Mouse (Mus musculus) frontal cortex, postnatal 10 days (tissue): ENCODE data around the gene Gstp1.
"Not testable (repeated sequence)": the region's sequence is repeated elsewhere in the genome, so short reads cannot be mapped to it uniquely, and the experiment has no call there.

ENCODE experiments used
- DNase-seq, 2 experiments: peaks; one replicate each; pipeline ENCODE4 v3.0.0; 2022; ENCODE audit warnings: low spot score in 2 of 2, mixed read lengths in 1 of 2

The Gstp1 gene

DNA sequence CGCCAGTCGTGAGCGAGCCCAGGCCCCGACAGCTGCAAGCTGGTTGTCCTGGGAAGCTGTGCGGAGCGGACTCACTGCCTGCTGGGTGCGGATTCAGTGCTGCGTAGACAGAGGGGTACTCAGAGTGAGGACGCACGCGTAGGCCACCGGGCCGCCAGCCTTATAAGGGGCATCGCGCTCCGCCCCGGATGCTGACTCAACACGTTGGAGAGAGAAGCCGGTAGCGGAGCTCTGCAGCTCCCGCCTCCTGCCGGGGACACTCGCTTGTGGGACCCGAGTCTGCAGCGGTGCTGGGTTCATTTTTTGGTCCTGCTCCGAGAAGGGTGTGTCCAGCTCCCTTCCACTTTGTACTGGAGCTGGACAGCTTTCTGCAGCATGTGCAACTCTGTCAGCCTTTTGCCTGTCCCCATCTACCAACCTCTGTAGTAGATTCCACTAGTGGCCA, at the start of gene Gstp1:
Gstp1 (minus strand) TSS at position 198 of the 445 bp plus-strand sequence.
- peak; percentile 73 to 83 for DNase-seq

DNA sequence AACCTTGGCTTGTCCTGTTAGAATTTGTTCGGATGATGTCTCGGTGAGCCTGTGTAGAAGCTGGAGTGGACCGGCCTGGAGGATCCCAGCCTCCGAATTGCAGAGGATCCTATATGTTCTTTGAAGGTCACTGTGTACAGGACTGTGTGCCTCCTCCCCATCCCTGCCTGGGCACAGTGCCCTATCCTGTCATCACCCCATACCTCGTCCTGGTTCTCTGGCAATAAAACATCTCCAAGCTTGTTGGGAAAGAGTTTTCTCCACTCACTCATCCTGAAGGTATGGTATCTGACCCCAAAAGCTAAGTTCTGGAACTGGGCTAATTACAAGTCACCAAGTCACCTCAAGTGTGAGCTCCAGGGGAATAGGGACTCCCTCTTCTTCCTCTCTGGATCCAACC, 49.3 kb upstream of the Gstp1 start:
- no peak for DNase-seq

DNA sequence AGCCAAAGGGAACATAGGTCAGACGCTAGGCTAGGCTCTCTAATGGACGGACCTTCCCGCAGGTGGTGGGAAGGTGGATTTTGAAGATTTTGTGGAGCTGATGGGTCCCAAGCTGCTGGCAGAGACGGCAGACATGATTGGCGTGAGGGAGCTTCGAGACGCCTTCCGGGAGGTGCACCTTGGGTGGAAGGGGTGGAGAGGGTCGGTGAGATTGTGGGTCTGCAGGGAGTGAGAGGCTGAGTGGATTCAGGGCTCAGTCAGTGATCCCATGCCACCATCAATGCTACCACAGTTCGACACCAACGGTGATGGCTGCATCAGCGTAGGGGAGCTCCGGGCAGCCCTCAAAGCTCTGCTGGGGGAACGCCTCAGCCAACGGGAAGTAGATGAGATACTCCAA, 48.4 kb upstream of the Gstp1 start:
- DNase-seq, result no peak

DNA sequence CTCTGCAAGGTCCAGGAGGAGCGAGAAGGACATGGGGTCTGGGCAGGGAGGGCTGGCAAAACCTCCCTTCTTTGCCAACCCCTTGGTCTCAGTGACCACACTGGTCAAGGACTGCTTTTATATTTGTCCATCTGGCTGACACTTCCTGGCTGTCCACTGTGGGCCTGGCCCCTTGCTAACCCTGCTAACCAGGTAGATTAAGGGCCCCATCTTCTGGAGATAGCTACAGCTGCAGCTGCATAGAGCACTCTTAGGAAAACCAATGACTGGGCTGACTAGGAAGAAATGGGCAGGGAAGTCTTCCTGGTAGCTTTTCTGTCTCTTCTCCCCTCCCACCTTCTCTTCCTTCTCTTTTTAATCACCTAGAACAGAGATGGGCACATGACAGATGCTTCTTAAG, 47.2 kb upstream of the Gstp1 start:
- DNase-seq, result no peak

DNA sequence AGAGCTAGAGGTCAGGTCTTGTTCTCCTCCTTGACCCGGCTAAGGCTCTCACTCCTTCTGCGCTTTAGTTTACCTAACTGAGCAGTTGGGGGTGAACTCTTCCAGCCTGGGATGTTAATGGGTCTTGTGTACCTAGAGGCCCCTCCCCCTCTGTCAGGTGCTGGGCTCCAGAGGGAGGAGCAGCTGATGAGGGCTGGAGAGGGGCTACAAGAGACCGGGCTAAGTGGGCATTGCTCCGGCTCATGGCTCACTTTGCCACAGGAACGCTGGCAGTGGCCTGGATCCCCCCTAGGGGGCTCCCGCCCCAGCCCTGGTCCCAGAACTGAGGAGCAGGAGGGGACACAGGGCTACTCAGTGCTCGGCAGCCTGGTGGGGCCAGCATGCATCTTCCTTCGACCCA, 46.0 kb upstream of the Gstp1 start:
- no peak for DNase-seq

DNA sequence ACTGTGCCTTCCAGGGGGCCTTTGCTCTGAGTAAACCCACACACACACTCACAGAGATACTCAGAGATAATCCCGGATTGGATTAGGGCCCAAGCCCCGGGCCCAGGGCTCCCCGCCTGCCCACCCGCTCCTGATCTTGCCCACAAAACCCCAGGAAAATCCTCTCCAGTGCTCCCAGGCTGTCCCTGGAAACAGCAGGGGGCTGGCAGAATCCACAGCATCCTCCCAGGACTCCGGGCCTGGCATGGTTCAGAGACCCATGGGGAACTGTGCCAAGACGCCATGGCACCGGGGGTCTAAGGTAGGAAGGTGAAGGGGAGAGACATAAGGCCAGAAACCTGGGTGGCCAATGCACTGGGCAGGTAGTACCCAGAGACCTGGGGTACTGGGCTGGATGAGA, 45.5 kb upstream of the Gstp1 start:
- no peak for DNase-seq

DNA sequence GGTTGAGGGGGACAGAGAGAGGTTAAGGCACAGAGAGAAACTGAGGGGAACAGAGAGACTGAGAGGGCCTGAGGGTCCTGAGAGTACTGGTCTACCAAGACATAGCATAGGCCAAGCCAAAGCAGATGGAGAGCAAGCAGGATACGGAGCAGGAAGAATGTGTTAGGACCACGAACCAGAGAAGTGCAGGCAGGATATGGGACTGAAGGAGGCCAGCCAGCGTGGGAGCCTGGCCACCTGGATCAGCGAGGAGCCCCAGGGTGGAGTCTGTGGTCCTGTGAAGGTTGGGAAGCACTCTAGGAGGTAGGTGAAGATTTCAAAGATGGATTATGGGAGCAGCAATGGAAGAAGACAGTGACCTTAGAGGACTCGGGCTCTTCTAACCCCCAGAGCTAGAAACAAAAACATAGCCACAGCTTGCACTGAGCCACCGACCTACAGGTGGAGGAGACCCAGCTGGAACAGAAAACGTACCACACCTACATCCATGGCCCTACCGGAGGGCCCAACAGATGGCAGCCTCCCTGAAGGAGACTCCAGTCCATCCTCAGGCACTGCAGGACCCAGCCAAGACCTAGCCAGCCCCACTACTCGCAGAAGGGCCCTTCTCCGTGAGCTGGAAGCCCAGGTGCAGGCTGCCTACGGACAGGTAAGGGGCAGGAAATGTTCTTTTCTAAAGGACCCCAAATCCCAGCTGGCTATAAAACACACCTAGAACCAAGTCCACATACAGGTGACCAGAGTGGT, 44.6 kb upstream of the Gstp1 start:
- no peak for DNase-seq

DNA sequence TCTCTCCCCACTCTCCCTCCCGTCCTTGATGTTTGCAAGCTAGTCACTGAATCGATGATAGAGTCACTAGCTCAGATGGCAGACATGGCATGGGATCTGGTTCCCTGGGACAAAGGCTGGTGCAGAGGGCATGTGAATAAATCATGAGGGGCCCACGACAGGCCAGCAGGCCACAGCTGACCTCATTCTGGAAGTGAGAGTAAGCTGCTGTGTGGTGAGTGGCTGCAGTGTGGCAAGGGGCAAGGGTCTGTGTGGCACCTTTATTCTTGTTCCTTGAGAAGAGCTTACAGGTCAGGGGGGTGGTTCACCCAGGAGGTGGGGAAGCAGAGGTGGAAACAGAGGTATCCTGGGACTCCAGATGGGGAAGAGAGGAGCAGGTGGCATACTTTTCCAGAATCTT, 43.6 kb upstream of the Gstp1 start, which contains the start of gene Cabp2:
Cabp2 (plus strand) TSS at position 185 of the 400 bp plus-strand sequence.
- DNase-seq, result no peak

DNA sequence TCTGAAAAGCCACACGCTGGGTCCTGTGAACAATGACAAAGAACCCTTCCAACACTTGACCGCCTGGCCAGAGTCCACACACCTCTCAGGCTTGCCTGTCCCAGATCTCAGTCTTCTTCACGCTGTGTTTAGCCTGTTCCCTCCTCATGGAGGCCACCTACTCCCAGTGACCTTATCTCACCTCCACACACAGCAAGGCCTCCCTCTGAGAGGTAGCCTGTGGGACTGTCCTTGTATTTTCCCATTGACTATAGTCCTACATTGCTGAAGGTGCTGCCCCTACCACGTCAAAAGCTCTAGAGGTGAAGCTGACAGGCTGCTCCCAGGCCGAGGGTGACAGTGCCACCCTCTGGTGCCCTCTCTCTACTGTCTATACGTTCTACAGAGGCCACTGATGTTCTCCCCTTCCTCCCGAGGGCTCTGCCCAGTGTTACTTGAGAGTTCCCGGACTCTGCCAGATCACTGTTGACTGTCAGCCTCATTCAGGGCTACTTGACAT, 42.8 kb upstream of the Gstp1 start:
- no peak for DNase-seq

DNA sequence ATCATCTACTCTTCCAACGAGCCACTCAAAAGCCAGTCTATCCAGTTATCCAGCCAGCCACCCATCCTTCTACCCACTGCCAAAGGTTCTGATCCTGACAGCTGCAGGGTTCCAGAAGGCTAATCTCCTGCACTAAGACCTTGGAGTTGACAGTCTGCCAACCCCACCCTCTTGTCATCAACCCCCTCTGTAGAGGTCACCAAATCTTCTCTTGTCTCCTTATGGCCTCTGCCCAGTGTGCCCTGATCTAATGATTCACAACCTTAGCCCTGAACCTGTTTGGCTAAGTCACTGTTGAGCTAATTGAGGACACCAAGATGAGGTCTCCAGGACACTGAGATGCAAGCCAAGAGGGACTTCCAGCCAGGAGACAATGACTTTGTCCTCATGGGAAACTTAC, 41.8 kb upstream of the Gstp1 start:
- DNase-seq, result no peak

DNA sequence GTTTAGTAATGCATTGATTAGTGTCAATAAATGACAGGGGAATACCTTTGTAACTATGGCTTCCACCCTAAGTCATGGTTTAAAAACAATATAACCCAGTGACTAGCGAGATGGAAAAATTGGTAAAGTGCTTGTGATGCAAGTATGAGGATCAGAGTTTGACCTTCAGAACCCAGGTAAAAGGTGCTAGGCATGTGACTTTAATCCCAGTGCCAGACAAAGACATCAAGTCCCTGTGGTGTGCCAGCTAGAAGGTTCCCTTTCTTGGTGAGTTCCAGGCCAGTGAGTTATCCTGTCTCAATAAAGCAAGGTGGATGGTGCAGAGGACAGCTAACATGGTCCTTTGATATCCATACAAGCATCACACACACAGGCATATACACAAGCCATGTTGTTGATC, 37.7 kb upstream of the Gstp1 start:
- DNase-seq, result no peak

DNA sequence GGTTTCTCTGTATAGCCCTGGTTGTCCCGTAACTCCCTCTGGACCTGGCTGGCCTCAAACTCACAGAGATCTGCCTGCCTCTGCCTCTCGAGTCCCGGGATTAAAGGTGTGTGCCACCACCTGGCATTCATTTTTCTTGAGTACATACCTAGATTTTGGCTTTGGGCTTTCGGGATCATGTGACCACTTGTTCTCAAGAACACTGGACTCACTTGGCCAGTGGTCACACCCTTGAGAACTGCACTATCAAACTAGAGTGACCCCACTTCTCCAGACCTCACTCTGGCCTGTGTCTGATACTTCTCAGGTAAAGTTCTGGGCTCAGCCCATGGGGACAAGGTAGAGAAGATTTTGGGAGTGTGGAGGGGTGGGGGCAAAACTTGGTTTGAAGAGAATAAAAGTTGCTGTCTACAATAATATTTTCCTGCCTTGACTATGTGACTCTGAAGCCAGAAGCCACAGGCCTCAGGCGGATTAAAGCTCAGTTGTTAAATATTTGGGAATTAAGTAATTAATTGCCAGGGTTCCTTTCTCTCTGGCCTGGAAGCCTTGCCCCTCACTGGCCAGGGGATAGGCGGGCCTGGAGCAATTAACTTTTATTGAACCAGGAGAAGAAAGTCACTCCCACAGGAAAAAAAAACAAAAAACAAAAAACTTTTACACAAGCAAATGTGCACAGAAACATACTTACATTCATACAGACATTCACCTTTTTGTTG, 35.1 kb upstream of the Gstp1 start:
- DNase-seq, result no peak

DNA sequence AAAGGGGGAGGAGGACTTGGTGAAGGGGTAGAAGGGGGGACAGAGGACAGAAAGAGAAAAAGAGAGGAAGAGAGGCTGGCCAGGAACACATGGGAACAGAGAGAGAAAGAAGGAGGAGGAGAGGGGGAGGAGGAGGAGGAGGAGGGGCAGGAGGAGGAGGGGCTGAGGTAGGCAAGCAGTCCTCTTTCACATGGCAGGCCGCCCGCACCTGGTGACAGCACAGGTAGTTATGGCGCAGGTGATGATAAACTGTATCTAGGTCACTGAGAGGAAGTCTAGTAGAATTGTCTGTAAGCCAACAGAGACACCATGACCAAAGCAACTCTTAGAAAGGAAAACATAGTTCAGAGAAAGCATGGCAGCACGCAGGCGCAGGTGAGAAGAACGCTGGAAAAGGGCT, 33.6 kb upstream of the Gstp1 start:
- no peak for DNase-seq

DNA sequence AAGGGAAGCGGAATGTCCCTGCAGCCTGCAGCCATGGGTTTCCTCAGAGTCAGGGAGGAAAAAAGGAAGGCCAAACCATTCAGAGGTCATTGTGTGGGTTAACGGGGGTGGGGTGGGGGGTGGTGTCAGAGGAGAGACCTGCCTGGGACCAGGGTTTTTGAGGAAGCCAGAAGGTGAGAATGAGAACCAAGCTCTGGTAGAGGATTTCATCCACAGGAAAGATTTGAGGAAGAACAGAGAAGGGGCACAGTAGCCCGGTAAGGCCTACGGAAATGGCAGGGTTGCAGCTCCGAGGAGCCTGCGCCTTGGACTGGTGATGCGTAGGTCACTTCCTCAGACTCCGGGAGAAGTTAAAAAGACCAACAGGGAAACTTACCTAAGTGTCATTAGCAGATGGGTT, 33.0 kb upstream of the Gstp1 start:
- DNase-seq, result no peak

DNA sequence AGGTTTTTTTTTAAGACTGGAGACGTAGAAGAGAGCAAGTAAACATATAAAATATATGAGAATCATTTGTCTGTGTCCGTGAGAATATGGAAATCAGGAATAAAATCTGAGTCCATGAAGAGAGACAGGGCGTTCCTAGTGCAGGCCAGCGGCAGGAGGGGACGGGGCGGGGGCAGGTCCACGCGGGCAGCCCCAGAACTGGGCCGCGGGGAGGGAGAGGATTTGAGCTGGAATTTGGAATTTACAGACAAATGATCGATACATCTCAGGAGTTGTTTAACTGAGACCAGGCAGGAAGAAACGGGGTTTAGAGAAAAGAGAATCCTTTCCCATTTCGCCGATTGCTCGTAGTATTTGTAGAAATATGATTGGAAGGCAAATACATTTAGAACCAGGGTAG, 32.5 kb upstream of the Gstp1 start:
- no peak for DNase-seq

DNA sequence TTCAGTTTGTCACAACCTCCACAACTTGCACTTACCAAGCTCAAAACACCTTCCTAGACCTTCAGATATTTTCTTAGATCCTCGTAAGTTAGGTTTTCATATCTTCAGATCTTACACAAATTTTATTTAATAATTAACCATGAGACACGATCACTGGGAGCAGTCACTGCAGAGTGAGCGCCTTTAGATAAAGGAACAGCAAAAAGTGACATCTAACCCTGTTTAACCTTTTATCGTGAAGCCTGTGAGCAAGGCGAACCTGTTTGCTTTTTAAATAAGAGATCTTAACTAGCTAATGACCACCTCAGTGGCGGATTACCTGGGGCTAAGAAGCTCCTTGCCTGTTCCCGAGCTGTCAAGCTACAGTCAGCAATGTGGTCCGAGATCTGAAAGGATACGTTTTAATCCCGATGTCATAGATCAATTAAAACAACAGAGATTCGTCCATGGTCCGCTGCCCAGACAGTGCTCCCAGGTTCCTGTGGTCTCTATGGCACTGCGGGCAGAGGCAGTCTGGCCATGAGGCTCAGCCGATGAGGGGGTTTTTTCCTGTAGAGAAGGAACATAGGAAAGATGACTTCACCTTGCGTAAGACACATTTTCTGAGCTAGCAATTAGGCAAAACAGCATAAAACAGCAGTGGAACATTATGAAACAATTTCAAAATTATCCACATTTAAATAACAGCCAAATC, 31.1 kb upstream of the Gstp1 start:
- DNase-seq, result no peak

DNA sequence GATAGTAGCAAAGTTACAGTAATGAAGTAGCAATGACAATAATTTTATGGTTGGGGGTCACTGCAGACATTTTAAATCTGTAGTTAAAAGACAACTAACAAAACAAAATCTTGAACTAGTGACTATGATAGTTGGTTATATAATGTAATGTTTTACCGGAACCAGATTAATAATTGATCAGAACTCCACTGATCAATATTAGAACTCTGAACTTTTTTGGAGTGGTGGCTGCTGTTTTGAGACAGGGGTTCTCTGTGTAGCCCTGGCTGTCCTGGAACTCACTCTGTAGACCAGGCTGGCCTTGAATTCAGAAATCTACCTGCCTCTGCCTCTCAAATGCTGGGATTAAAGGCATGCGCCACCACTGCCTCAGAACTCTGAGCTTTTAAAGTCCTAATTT, 30.5 kb upstream of the Gstp1 start:
- not testable (repeated sequence) for DNase-seq

DNA sequence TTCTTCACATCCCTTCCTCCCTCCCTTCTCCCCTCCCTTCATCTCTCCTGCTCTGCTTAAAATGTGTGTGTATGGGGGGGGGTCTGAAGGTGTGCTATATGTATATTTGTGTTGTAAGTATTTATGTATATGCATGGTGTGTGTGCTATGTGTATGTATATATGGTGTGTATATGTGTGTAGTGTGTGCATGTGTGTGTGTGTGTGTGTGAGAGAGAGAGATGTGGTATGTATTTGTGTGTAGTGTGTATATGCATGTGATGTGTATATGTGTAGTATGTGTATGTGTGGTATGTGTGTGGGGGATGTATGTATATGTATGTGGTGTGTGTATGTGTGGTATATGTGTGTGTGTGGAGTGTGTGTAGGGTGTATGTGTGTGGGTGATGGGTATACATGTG, 29.1 kb upstream of the Gstp1 start:
- no peak for DNase-seq

DNA sequence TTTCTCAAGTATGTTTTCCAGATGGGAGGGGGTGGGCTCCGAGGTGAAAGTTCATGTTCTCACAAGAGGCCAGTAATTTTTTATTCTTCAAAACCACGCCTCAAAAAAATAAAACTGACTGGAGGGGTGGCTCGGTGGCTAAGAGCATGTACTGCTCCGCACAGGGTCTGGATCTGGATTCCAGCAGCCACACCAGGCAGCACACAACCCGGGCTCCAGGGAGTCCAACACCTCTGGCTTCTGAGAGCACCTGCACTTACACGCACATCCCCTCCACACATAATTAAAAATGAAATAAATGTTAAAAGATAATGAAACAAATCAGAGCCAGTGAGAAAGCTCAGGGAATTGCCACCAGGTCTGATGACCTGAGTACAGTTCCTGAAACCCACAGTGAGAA, 28.5 kb upstream of the Gstp1 start:
- DNase-seq, result no peak

DNA sequence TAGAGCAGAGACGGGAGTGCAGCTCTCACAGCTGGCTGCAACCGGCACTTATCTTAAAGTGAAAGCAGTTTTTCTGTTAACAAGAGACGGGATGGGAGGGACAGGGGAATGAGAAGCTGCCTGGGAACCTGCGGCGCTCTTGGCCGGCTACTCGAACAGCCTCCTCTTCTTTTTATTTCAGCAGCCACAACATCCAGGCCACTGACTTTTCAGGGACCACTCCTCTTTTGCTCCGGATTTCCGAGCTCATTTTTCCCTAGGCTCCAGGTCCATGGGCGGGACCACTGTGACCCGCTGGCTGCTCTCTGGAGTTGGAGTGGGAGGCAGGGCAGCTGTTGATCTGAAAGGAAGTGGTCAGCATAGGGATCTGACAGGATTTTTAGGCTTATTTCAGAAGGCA, 26.7 kb upstream of the Gstp1 start:
- DNase-seq, result not testable (repeated sequence)

DNA sequence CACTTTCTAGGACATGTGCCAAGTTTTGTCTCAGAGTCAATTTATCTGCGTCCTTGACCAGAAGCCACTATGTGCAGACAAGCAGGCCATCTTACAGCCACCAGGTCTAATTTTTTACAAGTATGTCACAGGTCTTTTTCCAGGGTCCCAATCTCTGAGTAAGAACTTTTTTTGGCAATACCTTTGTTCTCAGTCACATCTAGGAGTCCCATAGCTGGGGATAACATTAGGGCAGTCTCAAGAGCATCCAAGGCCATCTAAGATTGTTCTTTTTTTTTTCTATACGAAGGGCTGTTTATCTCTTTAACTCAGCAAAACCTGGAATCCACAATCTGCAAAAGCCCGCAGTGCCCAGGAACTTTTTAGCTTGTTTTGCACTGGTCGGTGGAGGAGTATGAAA, 25.6 kb upstream of the Gstp1 start:
- not testable (repeated sequence) for DNase-seq

DNA sequence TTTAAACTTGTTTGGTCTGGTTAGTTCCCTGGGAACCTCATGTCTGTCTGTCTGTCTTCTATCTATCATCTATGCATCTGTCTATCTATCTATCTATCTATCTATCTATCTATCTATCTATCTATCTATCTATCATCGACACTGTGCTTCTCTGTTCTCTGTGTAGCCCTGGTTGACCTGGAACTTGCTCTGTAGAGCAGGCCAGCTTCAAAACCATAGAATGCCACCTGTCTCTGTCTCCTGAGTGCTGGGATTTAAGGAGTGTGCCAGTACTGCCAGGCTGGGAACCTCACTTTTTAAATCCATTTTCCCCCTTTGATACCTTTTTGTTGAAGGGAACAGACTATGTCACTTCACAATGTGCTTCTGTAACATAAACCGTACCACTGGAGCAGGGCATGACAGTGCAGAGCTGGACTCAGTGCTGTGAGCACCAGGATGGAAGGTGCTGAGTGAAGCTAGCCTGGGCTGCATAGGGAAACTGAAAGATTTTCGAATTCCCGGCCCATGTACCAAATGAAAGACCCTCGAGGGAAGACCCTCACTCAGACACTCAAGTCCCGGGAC, 23.2 kb upstream of the Gstp1 start:
- DNase-seq, result no peak
